Mouse (Mus musculus) spleen, adult 2 months (tissue): ENCODE measurements around the gene Pxn.

Experiments used
- CTCF ChIP-seq: fragments of 200-500 bp; IDR thresholded peaks from 2 replicates; pipeline ENCODE4 v1.5.1; 2011; ENCODE audit warnings: mild to moderate bottlenecking, inconsistent platforms; ENCODE audit not compliant: insufficient read depth, insufficient read length, insufficient replicate concordance; ENCODE audit errors: extremely low read depth
- POLR2A ChIP-seq: fragments of 200-500 bp; IDR thresholded peaks from 2 replicates; pipeline ENCODE4 v1.6.1; 2011; ENCODE audit warnings: low read depth, low read length, inconsistent platforms

DNA sequence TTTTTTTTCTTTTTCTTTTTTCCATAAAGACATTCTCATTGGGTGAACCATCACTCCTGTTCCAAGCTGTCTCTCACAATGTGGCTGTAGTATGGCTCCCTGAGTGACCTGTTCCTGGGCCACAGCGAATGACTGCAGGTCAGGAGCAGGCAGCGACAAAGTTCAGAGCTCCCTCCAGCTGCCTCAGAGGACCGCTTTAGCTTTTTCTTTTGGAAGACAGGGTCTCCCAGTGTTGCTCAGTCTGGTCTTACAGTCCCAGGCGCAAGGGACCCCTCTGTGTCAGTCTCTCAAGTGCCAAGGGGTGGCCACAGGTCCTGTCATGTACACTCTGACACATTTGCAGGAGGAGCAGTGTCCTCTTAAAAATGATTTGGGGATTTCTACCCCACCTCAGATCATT lies 16.1 kb downstream of the Pxn start:
- TF ChIP-seq CTCF (no peak), POLR2A (no peak)
